Mouse (Mus musculus) urinary bladder, postnatal 4 days (tissue): ENCODE data around the gene Fry.

Source experiments
- DNase-seq, 2 experiments: peaks; one replicate each; pipeline ENCODE4 v3.0.0; 2021 to 2022; ENCODE audit warnings: low spot score in 2 of 2

The Fry gene

DNA sequence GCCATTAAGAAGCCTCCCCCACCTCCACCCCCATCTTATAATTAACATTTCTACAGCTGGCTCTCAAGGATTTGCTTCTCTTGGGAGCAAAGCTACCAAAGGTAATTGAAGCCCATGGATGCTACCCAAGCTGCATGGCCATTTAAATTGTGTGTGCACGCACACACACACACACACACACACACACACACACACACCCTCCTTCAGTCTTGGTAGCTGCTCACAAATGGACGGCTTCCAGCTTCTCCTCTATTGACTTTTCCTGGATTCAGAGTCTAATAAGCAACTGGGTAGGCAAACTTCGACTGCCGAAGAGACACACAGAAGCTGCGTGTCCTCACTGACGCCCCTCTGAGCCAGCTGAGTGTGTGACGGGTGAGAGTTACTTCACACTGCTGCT, 11.7 kb downstream of the Fry start:
- no peak for DNase-seq

DNA sequence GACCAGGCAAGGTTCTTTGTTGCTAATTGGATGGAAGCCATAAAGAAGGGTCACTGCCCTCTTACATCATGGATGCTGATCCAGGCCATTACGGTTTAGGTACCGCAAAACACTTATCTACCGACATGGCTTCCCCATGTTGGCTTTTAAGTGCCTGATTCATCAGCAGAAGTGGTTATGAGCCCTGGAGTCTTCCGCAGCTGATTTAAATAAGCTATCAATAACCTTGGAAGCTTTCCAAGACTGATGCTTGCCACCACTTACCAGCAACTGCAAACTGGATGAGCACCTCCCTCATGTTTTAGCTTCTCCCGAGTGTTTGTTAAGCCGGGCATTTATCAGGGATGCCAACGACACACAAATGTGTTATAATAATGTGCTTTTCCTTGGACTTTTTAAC, 12.7 kb downstream of the Fry start:
- DNase-seq, result no peak

GRCm38 (mm10) chr5:150134651-150135050, 16.2 kb downstream of the Fry start:
- no peak for DNase-seq

DNA sequence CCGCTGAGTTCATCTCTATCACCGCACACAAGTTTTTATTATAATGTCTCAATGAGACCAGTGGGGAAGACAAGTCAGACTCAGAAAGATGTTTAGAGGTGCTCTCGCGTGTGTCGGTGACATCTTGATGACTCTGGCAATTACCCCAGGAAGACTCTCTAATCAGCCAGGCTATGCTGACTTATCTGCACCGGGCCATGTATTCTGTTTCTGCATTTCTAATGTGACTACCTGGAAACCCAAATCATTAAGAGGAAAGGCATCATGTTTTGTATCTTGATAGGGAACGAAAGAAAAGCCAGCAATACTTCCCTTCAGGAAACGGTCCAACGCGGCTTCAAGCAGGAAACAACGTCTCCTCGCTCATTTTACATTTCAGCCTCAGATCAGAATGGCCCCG, 17.1 kb downstream of the Fry start:
- DNase-seq, result no peak

- DNase-seq, result no peak
Measured at GRCm38 (mm10) chr5:150137772-150138451, 19.5 kb downstream of the Fry start.

DNA sequence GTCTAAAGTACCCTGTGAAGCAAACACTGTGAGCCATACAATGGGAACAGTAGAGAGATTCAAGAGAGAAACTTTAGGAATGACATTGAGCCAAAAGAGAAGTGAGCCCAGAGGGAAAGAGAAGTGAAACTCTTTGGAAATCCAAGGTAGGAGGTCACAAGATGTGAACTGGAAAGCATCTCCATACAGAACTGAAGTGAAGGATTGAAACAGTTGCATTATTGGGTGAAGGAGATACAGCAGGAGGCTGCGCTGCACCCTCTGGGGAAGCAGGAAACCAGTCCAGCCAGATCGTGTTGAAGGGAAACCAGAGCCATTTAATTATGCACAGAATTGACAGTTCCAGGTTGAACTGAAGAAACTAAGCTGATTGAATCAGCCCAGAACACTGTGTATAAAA, 22.1 kb downstream of the Fry start:
- DNase-seq, result no peak

GRCm38 (mm10) chr5:150145967-150146366, 27.5 kb downstream of the Fry start:
- DNase-seq, result no peak

GRCm38 (mm10) chr5:150146612-150147011, 28.2 kb downstream of the Fry start:
- DNase-seq, result no peak

DNA sequence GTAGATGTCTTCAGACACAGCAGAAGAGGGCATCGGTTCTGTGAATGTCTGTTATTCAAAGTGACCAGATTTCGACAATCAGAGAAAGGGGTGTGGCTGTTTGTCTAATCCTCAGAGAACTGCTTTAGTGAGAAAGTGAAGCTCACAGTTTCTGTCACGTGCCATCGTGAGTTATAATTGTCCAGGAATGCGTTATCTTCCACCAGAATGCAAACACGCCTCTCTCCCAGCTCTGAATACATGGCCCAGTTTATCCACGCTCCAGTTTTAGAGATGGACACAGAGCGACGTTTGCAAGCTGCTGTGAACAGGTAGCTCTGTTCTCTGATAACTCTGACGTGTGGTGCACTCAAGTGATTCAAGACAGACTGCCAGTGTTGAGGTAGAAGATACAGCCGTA, 31.3 kb downstream of the Fry start:
- DNase-seq, result no peak

GRCm38 (mm10) chr5:150150986-150151385, 32.5 kb downstream of the Fry start:
- no peak for DNase-seq

- DNase-seq, result no peak
Measured at GRCm38 (mm10) chr5:150152071-150152879, 33.8 kb downstream of the Fry start.

GRCm38 (mm10) chr5:150152880-150153281, 34.4 kb downstream of the Fry start:
- no peak for DNase-seq

DNA sequence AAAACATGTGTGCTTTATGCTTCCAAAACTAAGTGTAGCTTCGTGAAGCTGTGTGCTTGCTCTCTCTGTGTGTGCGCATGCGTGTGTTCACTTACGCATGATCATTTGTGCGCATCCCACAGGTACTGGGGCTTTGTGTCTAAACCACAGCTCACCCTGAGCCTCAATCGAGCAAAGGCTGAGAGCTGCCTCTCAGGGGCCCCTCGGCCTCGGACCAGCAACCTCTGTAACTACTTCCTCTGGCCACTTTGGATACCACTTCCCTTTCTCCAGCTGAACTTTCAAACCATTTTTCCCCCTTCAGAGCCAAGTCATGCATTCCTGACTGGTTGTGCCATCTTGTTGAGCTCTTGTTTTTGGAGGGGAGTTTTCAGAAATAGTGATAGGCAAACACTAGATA, 36.9 kb downstream of the Fry start:
- no peak for DNase-seq

DNA sequence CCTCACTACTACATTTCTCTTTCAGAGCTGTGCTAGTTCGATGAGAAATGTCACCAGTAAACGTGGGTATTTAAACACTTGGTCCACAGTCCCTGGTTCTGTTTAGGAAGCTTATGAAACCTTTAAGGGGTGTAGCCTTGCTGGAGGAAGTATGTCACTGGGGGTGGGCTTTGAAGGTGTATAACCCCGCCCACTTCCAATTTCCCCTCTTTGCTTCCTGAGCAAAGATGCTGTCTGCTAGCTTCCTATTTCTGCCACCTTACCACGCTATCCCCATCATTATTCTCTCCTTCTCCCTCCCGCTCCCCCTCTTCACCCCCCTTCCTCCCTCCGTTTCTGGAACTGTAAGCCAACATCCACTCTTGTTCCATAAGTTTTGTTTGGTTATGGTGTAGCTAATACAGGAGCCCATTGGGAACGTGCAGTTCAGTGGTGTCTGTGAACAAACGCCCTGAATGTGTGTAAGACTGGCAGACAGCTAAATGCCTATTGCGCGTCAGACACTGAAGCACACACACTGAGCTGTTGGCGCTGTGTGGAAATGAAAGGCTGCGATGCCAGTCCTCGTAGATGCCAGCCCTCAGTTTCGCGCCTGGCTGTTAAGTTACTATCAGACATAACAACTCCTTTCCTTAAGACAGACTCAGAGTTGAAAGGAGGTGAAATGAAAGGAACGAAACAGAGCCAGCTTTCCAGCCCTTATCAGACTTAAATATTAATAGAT, 37.8 kb downstream of the Fry start:
- no peak for DNase-seq

- DNase-seq, result no peak
Measured at GRCm38 (mm10) chr5:150157682-150158081, 39.2 kb downstream of the Fry start.

GRCm38 (mm10) chr5:150159151-150159550, 40.7 kb downstream of the Fry start:
- DNase-seq, result no peak

GRCm38 (mm10) chr5:150161193-150161592, 42.7 kb downstream of the Fry start:
- DNase-seq, result no peak

DNA sequence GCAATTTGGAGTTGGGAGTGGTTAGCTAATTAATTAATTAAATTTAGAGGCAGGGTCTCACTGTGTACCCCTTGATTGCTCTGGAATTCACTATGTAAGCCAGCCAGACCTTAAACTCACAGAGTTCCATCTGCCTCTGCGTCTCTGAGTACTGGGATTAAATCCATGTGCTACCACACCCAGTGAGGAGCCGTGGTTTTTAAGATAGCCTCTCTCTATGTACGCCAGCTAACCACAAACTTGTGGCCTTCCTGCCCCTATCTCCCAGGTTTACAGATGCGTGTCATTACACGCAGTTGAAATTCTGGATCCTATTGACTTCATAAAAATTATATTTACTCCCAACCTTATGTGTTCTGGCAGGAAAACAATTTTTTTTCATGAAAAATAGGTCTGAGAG, 43.5 kb downstream of the Fry start:
- DNase-seq, result no peak

GRCm38 (mm10) chr5:150164671-150165070, 46.2 kb downstream of the Fry start:
- DNase-seq, result no peak

DNA sequence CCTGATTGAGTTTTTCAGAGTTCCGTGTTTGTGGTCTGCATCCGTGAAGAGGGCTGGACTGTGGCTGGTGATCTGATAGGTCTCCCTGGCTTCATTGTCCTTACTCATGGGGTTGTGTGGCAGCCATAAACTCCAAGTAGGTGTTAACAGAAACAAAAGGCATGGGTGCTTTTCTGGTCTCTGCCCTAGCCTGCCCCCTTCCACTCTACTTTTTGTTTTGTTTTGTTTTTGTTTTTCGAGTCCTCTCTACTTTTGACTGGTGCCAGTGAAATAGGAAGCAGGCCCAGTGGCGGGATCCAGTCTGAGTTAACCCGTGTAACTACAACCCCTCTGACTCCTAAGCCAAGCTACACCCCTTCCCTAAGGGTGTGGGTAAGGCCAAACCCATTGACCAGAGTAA, 48.4 kb downstream of the Fry start:
- no peak for DNase-seq

- DNase-seq, result no peak
Measured at GRCm38 (mm10) chr5:150167287-150167686, 48.8 kb downstream of the Fry start.

DNA sequence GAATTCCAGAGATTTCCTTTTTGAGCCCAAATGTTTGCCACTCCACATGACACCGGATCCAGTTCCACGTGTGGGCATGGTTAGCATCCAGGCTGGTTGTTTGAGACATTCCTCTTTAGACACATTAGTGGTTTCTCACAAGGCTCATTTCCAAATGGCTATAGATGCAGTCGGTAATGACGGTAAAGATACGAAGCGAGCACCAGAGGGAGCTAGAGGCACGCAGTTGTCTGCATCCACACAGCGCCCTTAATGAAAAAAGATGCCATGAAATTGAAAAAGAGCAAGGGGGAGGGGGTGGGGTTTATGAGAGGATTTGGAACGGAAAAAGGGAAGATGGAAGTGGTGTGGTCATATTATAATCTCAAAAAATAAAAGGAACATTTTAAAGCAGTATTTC, 50.3 kb downstream of the Fry start:
- peak in 1 of 2 experiments; percentile 49 for DNase-seq

- DNase-seq, result no peak
Measured at GRCm38 (mm10) chr5:150171562-150171961, 53.1 kb downstream of the Fry start.
